Mouse (Mus musculus): ENCODE measurements around the gene Trim9.

GRCm38 (mm10) chr12:70302022-70302720, 45.2 kb downstream of the Trim9 start:
- no peak for TF ChIP-seq CTCF (IDR thresholded peaks at IDR 0.05; ENCODE audit: borderline replicate concordance, insufficient read depth, low read depth, low read length)
- no peak for TF ChIP-seq POLR2A (IDR thresholded peaks at IDR 0.05; ENCODE audit: borderline replicate concordance, insufficient read depth, low read length)
